Mouse (Mus musculus) limb, embryonic 15.5 days (tissue): ENCODE data around the gene Olfr718-ps1. TPM values are rescaled to one million over a fixed set of nuclear protein-coding genes. Genes with fewer than 3 reads are reported as not detected.
"Not testable (repeated sequence)": the region's sequence is repeated elsewhere in the genome, so short reads cannot be mapped to it uniquely, and the experiment has no call there.

Experiments
- ATAC-seq: fragments of 200-750 bp; cut with Nextera tagmentation; 2 replicates; pipeline ENCODE4 v1.8.0; 2017; ENCODE audit warnings: low read depth, moderate TSS enrichment; ENCODE audit not compliant: insufficient number of reproducible peaks, low FRiP score, low TSS enrichment
- H3K27ac ChIP-seq: fragments of 300-500 bp; sonication (generic); 2 replicates; pipeline ENCODE4 v1.5.1; 2015; ENCODE audit warnings: moderate library complexity, mild to moderate bottlenecking, inconsistent platforms
- H3K27me3 ChIP-seq: fragments of 300-500 bp; sonication (generic); 2 replicates; pipeline ENCODE4 v1.6.1; 2015; ENCODE audit warnings: inconsistent platforms
- H3K36me3 ChIP-seq: fragments of 300-500 bp; sonication (generic); 2 replicates; pipeline ENCODE4 v1.6.1; 2015; ENCODE audit warnings: inconsistent platforms
- H3K4me1 ChIP-seq: fragments of 300-500 bp; sonication (generic); 2 replicates; pipeline ENCODE4 v1.6.1; 2015; ENCODE audit warnings: inconsistent platforms
- H3K4me2 ChIP-seq: fragments of 300-500 bp; sonication (generic); 2 replicates; pipeline ENCODE4 v1.6.1; 2015; ENCODE audit warnings: mild to moderate bottlenecking, inconsistent platforms
- H3K4me3 ChIP-seq: fragments of 300-500 bp; sonication (generic); 2 replicates; pipeline ENCODE4 v1.5.1; 2015; ENCODE audit warnings: mild to moderate bottlenecking, inconsistent platforms
- H3K9ac ChIP-seq: fragments of 300-500 bp; sonication (generic); 2 replicates; pipeline ENCODE4 v1.6.1; 2015; ENCODE audit warnings: inconsistent platforms
- H3K9me3 ChIP-seq: fragments of 300-500 bp; sonication (generic); 2 replicates; pipeline ENCODE4 v1.6.1; 2016; ENCODE audit warnings: inconsistent platforms
- WGBS: fragments of 180-500 bp; shearing (Covaris S2); methylation state at CpG from one replicate; pipeline ENCODE4 v1.1.7; 2015; 5-methylcytosine and 5-hydroxymethylcytosine counted together
- polyA plus RNA-seq: library from polyadenylated mRNA; unstranded; fragments of >200 nt; fragmentation: Nextera tagmentation; extraction: Ambion mirVana; gene quantifications from 2 replicates; pipeline ENCODE4 v1.2.1, GENCODE M21; 2015

Gene Olfr718-ps1
- polyA plus RNA-seq, 1 experiment from 2014 or later = not detected

DNA sequence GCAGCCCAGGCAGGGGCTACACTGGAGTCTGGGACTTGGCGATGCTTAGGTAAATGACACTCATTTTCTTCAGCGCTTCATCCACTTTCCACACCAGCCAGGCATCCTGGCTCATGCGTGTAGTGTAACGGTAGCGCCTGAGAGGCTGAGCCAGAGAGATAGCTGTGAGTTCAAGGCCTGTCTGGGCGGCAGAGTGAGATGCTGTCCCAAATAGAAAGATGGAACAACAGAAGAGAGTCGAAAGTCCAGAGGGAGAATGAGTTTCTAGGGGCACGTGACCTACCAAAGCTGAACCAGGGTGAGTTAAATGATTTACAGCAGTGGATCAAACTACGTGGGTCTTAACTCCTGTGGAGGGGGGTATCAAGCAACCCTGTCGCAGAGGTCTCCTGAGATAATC lies 6.4 kb upstream of the Olfr718-ps1 start:
- Histone ChIP-seq H3K9ac (no peak overlapping the region), H3K36me3 (no peaks in the 10 kb centered on the region), H3K4me2 (no peak overlapping the region), H3K27me3 (peaks cover 36% of the 10 kb centered on the region), H3K4me1 (0 out of 2 replicates have a peak, but pooled peaks cover 4% of the 10 kb centered on the region), H3K4me3 (no peak overlapping the region), H3K9me3 (no peaks in the 10 kb centered on the region; the same call in 1 of the 2 replicates), H3K27ac (no peak overlapping the region)
- WGBS = 86% methylated on average over 10 of the region's 10 CpGs
- ATAC-seq = no peak

DNA sequence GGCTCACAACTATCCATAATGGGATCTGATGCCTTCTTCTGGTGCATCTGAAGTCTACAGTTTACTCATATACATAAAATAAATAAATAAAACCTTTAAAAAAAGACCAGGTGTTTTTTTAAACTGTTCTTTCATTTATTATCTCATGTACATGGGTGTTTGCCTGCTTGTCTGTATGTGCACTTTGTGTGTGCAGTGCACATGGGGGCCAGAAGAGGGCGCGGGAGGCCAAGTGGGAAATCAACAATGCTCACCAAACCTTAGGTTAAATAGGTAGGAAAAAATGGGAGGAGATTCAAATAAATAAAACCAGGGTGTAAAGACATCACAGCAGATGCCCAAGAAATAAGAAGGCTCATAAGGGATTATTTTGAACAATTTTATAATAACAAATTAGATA lies 2.7 kb upstream of the Olfr718-ps1 start:
- ATAC-seq = no peak
- H3K27me3 ChIP-seq = peaks cover 3% of the 10 kb centered on the region; the same call in 1 of the 2 replicates
- no peak overlapping the region for H3K4me2 ChIP-seq
- no peaks in the 10 kb centered on the region for H3K4me1 ChIP-seq
- no peaks in the 10 kb centered on the region for H3K9me3 ChIP-seq
- no peak overlapping the region for H3K9ac ChIP-seq
- no peak overlapping the region for H3K27ac ChIP-seq
- H3K4me3 ChIP-seq = no peak overlapping the region
- WGBS = 93% methylated on average over 2 of the region's 2 CpGs
- no peaks in the 10 kb centered on the region for H3K36me3 ChIP-seq

- H3K4me1 ChIP-seq = no peaks in the 10 kb centered on the region
- H3K9me3 ChIP-seq = no peaks in the 10 kb centered on the region
- no peak overlapping the region for H3K4me3 ChIP-seq
- no peaks in the 10 kb centered on the region for H3K36me3 ChIP-seq
- H3K27me3 ChIP-seq = no peaks in the 10 kb centered on the region
- H3K4me2 ChIP-seq = no peak overlapping the region
- H3K27ac ChIP-seq = no peak overlapping the region
- 98% methylated on average over 2 of the region's 2 CpGs for WGBS
- ATAC-seq = no peak
- no peak overlapping the region for H3K9ac ChIP-seq
Observed at GRCm38 (mm10) chr5:143149536-143149935, 2.2 kb upstream of the Olfr718-ps1 start.

DNA sequence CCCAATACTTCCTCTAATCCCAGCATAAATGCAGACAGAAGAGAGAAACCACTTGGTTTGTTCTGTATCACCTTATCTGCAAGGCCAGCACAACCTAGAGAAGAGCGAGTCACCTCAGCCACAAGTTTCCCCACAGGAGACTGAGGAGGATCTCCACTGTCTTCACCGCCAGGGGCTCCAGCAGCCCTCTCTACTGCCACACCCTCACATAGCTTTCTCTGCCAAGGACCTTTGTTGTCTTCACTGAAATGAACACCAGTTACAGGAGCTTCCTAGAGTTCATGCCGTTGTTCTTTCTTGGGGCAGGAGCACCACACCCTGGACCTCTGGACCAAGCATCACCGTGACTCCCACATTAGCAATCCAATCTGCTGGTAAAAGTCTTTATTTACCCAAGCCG lies 1.3 kb upstream of the Olfr718-ps1 start:
- WGBS = 87% methylated on average over 5 of the region's 5 CpGs
- Histone ChIP-seq H3K9me3 (no peaks in the 10 kb centered on the region), H3K36me3 (no peaks in the 10 kb centered on the region), H3K9ac (no peak overlapping the region), H3K4me2 (no peak overlapping the region), H3K4me1 (no peaks in the 10 kb centered on the region), H3K27ac (no peak overlapping the region), H3K4me3 (no peak overlapping the region), H3K27me3 (no peaks in the 10 kb centered on the region)
- ATAC-seq = no peak

GRCm38 (mm10) chr5:143137580-143137979 lies 9.8 kb downstream of the Olfr718-ps1 start:
- no peak overlapping the region for H3K4me2 ChIP-seq
- no peak overlapping the region for H3K27ac ChIP-seq
- no peaks in the 10 kb centered on the region for H3K9me3 ChIP-seq
- H3K27me3 ChIP-seq = no peaks in the 10 kb centered on the region
- H3K4me3 ChIP-seq = no peak overlapping the region
- no peaks in the 10 kb centered on the region for H3K36me3 ChIP-seq
- WGBS = 85% methylated on average over 13 of the region's 13 CpGs
- no peak overlapping the region for H3K9ac ChIP-seq
- ATAC-seq = no peak
- H3K4me1 ChIP-seq = no peaks in the 10 kb centered on the region

- no peaks in the 10 kb centered on the region for H3K27me3 ChIP-seq
- H3K9me3 ChIP-seq = no peaks in the 10 kb centered on the region
- 90% methylated on average over 7 of the region's 7 CpGs for WGBS
- no peak for ATAC-seq
- no peaks in the 10 kb centered on the region for H3K36me3 ChIP-seq
- no peaks in the 10 kb centered on the region for H3K4me1 ChIP-seq
- H3K27ac ChIP-seq = no peak overlapping the region
- H3K4me2 ChIP-seq = no peak overlapping the region
- H3K9ac ChIP-seq = no peak overlapping the region
- no peak overlapping the region for H3K4me3 ChIP-seq
Observed at GRCm38 (mm10) chr5:143135042-143135441, 12.3 kb downstream of the Olfr718-ps1 start.

DNA sequence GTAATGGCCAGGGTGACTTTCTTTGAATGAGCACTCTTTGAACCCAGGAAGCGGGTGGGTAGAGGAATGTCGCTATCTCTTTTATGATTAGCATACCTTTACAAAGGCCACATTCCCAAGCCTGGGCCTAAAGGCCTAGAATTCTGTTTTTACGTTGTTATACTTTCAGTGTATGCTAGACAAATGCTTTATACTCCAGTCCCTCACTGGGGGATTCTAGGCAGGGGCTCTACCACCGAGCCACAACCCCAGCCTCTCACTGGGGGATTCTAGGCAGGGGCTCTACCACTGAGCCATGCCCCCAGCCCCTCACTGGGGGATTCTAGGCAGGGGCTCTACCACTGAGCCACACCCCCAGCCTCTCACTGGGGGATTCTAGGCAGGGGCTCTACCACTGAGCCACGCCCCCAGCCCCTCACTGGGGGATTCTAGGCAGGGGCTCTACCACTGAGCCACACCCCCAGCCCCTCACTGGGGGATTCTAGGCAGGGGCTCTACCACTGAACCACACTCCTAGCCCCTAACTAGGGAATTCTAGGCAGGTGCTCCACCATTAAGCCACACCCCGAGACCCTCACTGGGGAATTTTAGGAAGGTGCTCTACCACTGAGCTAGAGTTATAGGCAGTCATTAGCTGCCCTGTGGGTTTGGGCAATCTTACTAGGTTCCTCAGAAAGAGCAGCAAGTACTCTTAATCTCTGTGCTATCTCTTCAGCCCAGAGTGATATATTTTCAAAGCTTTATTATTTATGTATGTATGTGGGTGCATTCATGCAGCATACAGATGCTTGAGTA lies 13.0 kb downstream of the Olfr718-ps1 start:
- not testable (repeated sequence) for H3K27me3 ChIP-seq, H3K9ac ChIP-seq, H3K4me2 ChIP-seq, H3K4me1 ChIP-seq, H3K4me3 ChIP-seq, H3K27ac ChIP-seq, H3K9me3 ChIP-seq, H3K36me3 ChIP-seq, ATAC-seq
- 84% methylated on average over 5 of the region's 6 CpGs for WGBS

GRCm38 (mm10) chr5:143132935-143133514 lies 14.4 kb downstream of the Olfr718-ps1 start:
- no peak overlapping the region for H3K4me3 ChIP-seq
- H3K36me3 ChIP-seq = no peaks in the 10 kb centered on the region
- no peak overlapping the region for H3K9ac ChIP-seq
- no peaks in the 10 kb centered on the region for H3K9me3 ChIP-seq
- no peak overlapping the region for H3K27ac ChIP-seq
- H3K4me1 ChIP-seq = no peaks in the 10 kb centered on the region
- no peak for ATAC-seq
- H3K27me3 ChIP-seq = no peaks in the 10 kb centered on the region
- H3K4me2 ChIP-seq = no peak overlapping the region
- 74% methylated on average over 13 of the region's 13 CpGs for WGBS

DNA sequence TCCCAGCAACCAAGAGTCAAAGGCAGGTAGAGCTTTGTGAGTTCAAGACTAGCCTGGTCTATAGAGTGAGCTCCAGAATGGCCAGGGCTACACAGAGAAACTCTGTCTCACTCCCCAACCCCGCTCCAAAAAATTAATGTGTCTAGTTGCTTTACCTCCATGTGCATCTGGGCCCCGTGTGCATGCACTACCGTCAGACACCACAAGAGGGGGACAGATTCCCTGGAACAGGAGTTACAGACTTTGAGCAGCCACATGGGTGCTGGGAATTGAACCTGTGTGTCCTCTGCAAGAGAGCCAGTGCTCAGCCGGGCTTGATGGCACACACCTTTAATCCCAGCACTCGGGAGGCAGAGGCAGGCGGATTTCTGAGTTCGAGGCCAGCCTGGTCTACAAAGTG lies 17.0 kb downstream of the Olfr718-ps1 start:
- ATAC-seq = no peak
- Histone ChIP-seq H3K4me1 (no peaks in the 10 kb centered on the region), H3K27me3 (no peaks in the 10 kb centered on the region), H3K9me3 (no peaks in the 10 kb centered on the region), H3K36me3 (no peaks in the 10 kb centered on the region), H3K4me2 (no peak overlapping the region), H3K4me3 (no peak overlapping the region), H3K27ac (no peak overlapping the region), H3K9ac (no peak overlapping the region)
- 91% methylated on average over 7 of the region's 7 CpGs for WGBS

- no peak overlapping the region for H3K4me3 ChIP-seq
- no peaks in the 10 kb centered on the region for H3K36me3 ChIP-seq
- no peak overlapping the region for H3K9ac ChIP-seq
- H3K9me3 ChIP-seq = no peaks in the 10 kb centered on the region
- WGBS = 88% methylated on average over 16 of the region's 16 CpGs
- H3K27me3 ChIP-seq = no peaks in the 10 kb centered on the region
- H3K4me1 ChIP-seq = no peaks in the 10 kb centered on the region
- H3K4me2 ChIP-seq = no peak overlapping the region
- no peak overlapping the region for H3K27ac ChIP-seq
- no peak for ATAC-seq
Observed at GRCm38 (mm10) chr5:143129101-143129500, 18.3 kb downstream of the Olfr718-ps1 start.

DNA sequence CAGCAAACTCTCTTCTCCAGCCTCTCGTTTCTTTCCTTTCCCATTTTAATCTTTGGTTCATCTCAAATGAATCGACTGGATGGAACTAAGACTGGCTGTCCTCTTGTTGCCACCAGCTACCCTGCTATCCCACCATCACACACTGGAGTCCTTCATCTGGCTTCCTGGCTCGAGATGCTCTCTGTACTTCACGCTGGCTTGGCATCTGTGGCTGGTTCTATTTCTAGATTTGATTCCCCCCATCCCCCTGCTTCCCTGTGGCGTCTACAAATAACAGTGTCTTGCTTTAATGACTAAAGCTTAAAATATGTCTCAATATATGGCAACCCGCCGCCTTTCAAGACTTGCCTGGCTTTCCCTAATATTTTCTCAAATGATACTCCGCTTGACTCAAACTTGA lies 19.5 kb downstream of the Olfr718-ps1 start:
- WGBS = 77% methylated on average over 8 of the region's 8 CpGs

GRCm38 (mm10) chr5:143126908-143127307 lies 20.5 kb downstream of the Olfr718-ps1 start:
- H3K9ac ChIP-seq = no peak overlapping the region
- H3K4me3 ChIP-seq = no peak overlapping the region
- H3K27me3 ChIP-seq = no peaks in the 10 kb centered on the region
- no peaks in the 10 kb centered on the region for H3K9me3 ChIP-seq
- no peak overlapping the region for H3K4me2 ChIP-seq
- no peak for ATAC-seq
- no peak overlapping the region for H3K27ac ChIP-seq
- no peaks in the 10 kb centered on the region for H3K36me3 ChIP-seq
- WGBS = 68% methylated on average over 4 of the region's 4 CpGs
- H3K4me1 ChIP-seq = no peaks in the 10 kb centered on the region

More for the DNA sequence above, 19.5 kb downstream of the Olfr718-ps1 start:
- H3K9ac ChIP-seq = no peak overlapping the region
- no peaks in the 10 kb centered on the region for H3K36me3 ChIP-seq
- no peak overlapping the region for H3K4me3 ChIP-seq
- H3K27ac ChIP-seq = no peak overlapping the region
- no peak overlapping the region for H3K4me2 ChIP-seq
- no peak for ATAC-seq
- no peaks in the 10 kb centered on the region for H3K4me1 ChIP-seq
- H3K27me3 ChIP-seq = no peaks in the 10 kb centered on the region
- H3K9me3 ChIP-seq = no peaks in the 10 kb centered on the region
